Mouse (Mus musculus): ENCODE results near the gene Calm4.

Gene Calm4

DNA sequence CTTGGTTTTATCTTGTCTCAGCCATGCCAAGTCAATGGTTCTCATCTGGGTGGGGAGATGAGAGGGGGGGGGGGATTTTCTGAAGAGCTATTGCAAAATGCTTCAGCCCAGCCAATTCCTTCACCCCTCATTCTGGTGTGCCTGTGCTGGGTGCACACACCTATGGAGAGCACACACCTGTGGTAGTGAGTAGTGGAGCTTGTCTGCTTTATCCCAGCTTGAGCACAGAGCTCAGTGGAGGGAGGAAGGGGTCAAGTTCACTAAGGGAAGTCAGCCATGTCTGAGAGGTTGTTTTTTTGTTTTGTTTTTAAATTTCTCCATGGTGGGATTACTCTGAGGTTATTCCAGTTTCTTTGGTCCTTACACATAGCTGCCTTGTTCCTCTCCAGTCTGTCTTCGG lies 18.7 kb downstream of the Calm4 start:
- DNase-seq (ENCODE audit: low read depth, low spot score), result no peak

DNA sequence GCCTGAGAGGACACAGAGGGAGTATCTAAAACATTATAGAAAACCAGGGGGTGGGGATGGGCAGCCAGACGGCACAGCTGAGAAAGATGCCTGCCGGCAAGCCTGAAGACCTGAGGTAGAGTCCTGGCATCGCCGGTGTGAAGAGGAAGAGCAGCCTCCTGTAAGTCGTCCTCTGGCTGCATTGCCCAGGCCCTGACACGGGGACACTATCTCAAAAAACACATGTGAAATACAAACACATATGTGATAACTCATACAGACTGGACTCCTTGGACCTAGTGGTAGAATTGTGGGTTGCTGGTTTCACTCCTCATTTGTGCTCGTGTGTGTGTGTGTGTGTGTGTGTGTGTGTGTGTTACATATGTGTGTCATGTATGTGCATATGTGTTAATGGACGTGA lies 23.7 kb downstream of the Calm4 start:
- DNase-seq (ENCODE audit: low read depth, low spot score), result no peak

DNA sequence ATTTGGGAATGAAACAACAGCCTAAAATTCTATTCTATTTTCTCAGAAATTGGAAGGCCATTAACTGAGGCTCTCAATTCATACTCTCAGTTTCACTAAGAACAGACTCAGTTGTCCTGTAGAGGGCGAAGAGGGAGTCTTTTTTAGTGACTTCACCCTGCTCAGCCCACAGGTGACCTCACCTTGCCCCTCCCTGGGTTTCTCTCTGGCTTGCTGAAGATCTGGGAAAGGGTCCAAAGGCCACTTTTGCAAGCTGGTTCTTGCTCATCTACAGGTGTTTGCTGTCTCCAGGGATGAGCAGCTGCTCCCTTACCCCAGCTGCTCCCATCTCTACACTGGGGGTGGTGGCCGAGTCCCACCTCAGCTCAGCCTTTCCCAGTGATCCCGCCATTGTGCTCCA lies 24.8 kb downstream of the Calm4 start:
- no peak for DNase-seq (ENCODE audit: low read depth, low spot score)

DNA sequence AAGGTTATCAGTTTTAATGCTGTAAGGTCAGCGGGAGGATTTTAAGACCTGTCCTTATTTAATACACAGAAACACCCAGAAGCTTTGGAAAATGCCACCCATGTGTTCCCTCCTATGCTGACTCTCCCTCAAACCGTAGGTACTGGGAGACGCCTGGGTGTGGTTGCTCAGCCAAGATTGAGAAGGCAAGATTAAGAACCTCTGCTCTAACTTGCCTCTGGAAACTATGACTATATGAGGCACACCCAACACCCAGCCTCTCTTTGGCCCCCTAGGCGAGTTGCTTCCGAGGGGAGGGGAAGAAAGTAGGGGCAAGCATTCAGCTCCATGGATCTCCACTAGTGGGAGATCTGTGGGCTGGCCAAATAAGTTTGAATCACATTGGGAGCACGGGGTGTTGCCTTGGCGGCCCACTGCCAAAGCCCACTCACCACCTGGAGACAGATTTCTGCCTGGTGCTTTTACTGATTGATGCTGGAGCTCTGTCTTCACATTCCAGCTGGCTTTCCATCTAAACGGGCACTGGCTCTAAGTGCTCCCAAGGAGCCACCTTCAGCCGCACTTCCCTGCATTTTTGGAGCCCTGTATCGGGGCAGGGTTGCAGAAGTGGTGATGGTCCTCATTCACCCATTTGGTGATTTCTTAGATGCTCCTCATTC lies 25.5 kb downstream of the Calm4 start:
- no peak for DNase-seq (ENCODE audit: low read depth, low spot score)

DNA sequence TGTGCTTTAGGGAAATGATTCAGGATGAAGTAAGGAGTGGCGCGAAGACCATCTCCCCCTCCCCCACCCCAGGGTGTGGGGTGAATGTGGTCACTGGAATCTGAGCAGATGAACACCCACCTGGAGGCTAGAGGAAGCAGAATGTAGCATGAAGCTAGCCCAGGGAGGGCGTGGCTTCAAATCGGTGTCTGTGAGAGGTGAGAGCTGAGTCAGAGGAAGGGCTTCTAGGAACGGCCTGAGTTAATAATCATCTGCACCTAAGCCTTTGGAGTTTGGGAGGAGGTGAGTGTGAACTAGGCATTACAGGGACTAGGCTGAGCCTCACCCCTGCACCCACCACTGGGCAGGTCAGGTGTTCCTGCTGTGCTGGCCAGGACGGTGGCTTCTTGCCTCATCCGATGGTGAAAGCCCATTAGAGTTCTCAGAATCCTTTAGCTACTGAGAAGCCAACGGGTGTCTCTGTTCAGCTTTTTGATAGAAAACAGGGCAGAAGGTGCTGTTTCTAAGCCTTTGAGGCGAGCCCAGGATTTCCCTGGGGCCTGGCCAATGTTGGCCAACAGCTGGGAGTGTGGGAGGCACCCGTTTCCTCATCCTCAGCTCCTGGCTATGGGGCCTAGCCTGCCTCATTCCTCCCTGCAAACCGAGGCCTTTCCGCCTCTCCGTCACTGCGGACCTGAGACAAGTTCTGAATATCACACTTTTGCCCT lies 28.2 kb downstream of the Calm4 start:
- DNase-seq (ENCODE audit: low read depth, low spot score), result no peak

DNA sequence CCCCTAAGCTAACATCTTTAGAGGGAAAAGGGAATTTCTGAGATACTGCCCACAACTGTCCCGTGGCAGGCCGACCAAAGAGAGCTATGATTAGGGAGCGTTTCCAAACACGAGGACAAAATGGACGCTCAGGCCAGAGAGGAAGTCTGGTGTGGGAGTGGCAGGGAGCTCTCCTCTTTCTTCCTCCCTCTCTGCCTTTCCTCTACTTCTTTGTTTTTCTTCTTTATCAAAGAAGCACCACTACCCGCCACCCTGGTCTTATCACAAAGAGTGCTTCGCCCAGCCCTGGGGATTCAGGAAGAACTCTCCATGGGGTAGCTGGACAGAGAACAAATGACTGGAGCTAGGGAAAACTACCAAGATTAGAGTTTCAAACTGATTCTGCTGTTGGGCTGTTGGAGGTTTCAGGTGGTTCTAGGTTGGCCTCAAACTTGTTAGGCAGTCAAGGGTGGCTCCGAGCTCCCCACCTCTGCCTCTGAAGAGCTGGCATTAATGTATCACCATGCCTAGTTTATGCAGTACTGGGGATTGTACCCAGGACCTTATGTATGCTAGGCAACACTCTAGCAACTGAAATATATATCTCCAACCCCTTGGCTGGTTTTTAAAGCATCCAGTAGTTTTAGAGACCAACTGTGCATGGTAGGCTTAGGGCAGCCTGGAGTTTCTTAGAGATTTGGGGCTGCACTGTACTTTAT lies 28.9 kb downstream of the Calm4 start:
- no peak for DNase-seq (ENCODE audit: low read depth, low spot score)

DNA sequence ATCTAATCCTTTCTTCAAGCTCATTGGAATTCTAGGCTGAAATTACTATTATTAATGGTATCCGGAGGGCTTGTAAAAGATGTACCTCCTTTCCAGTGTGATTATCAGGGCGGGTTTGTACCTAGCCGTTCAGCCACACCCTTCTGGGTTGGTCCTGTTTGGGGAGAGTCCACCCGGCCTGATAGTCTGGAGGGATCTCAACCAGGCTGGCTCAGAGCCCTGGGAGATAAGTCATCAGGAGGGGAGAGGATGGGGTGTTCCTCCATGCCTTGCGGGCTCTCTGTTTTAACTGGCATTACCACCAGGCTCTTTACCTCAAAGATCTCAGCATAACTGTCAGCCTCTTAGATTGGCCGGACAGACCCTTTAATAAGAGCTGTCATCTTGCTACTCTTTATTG lies 29.6 kb downstream of the Calm4 start:
- DNase-seq (ENCODE audit: low read depth, low spot score), result no peak

DNA sequence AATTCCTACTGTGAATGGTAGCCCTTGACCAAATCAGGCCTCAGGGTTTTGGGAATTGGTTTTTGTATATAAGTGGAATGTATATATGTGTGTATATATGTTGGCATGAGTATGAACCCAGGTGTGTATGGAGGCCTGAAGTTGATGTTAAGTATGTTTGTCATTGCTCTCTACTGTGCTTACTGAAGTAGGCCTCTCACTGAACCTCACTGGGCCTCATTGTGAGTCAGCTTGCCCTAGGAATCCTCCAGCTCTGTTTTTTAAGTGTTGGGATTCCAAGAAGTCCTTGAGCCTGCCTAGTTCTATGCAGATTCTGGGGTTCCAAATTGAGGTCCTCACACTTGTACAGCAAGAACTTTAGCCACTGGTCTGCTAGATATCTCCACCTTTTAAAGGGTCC lies 32.3 kb downstream of the Calm4 start:
- DNase-seq (ENCODE audit: low read depth, low spot score), result no peak

DNA sequence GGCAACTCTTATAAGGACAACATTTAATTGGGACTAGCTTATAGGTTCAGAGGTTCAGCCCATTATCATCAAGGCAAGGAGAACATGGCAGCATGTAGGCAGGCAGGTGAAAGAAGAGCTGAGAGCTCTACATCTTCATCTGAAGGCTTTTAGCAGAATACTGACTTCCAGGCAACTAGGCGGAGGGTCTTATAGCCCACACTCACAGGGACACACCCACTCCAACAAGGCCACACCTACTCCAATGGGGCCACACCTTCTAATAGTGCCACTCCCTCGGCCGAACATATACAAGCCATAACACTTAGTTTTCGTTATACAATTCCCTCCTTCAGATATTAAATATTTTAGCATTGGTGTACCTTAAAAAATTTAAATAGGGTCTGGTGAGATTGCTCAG lies 35.3 kb downstream of the Calm4 start:
- DNase-seq (ENCODE audit: low read depth, low spot score), result no peak

DNA sequence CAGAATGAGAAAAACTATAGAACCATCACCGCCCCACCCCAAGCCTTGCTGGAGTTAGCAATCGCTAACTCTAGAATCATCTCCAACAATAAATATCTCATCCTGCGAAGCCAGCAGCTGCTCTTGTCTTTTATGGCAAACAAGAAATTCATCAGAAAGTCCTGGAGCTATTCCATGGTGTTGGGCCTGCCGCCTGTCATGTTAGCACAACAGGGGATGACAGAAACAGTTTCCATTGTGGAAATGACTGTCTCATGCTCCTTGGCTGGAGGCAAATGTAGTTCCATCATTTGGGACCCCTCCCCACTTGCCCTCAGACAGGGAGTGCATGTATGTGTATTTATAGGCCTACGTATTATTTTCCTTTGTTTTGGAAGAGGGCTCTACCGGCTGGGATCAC lies 38.9 kb downstream of the Calm4 start:
- DNase-seq (ENCODE audit: low read depth, low spot score), result no peak

DNA sequence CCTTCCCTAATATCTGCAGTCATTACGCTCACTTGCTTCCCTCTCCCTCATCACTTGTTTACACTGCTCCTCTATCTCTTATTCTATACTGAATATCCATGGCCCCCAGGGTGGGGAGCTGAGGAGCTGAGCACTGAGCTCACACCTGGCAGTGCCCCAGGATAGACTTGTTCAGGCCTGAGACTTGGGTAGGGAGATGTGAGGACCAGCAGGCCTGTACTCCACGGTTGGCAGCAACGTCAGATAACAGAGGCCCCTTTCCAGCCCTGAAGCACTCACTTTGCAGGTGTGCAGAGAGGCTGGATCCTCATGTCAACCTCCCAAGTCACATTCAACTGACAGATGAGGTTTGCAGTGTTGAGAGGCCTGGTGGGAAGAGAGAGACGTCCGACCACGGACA lies 39.6 kb downstream of the Calm4 start:
- no peak for DNase-seq (ENCODE audit: low read depth, low spot score)

DNA sequence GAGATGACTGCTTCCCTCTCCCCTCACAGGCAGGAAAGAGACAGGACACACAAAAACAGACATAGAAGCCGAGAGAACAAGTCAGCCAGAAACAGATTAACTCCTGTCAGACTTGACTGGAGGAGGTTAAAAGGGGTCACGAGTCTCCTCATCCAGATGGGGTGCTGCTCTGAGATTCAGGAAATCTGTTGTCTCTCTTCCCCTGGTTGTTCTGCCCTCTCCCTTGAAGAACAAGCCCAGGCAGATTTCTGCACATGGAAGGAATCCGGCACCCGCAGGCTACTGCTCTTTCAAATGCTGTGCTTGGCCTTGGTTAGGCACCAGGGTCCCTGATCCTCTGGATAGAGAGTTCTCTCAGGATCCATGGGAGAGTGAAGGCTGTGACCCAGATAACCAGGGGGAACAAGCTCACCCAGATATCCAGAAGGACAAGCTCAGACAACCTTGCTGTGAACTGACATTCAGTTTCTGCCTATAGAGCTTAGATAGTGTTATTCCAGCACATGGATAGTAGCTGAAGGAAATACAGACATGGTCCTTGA lies 40.2 kb downstream of the Calm4 start:
- DNase-seq (ENCODE audit: low read depth, low spot score), result no peak

DNA sequence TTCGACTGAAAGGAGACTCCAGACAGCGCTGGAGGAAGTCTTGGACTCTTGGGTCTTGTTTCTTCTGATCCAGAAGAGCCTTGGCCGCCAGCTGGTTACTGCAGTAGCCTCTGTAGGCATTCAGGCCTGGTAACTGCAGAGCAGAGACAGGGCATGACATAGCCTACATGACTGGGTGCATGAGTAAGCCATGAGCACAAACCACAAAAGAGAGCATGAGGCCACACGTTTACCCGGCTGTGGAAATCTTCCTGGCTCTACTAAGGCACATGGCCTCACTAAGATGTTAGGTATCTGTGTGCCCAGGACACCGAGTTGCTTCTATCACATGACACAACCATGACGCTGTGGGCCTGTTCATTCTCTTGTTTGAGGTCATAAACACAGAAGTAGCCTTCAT lies 49.1 kb downstream of the Calm4 start:
- no peak for DNase-seq (ENCODE audit: low read depth, low spot score)

Data from CD4-positive, CD25-positive, alpha-beta regulatory T cell, adult 2 months (primary cell).